Mouse (Mus musculus) neural tube, embryonic 11.5 days (tissue): ENCODE results near the gene Sept7. TPM values are rescaled to one million over a fixed set of nuclear protein-coding genes. Genes with fewer than 3 reads are reported as not detected.
"Not testable (repeated sequence)": the region's sequence is repeated elsewhere in the genome, so short reads cannot be mapped to it uniquely, and the experiment has no call there.

Experiments used
- ATAC-seq: fragments of 200-750 bp; cut with Nextera tagmentation; 2 replicates; pipeline ENCODE4 v1.8.0; 2017; ENCODE audit warnings: moderate number of reproducible peaks, mild to moderate bottlenecking, moderate TSS enrichment, moderate library complexity; ENCODE audit not compliant: insufficient read depth, low FRiP score, low TSS enrichment
- DNase-seq: peaks from one replicate; pipeline ENCODE4 v3.0.0-alpha.2; 2015; ENCODE audit warnings: low spot score
- H3K27ac ChIP-seq: fragments of 300-500 bp; sonication (generic); 2 replicates; pipeline ENCODE4 v1.5.1; 2014; ENCODE audit warnings: low read depth, mild to moderate bottlenecking, low read length
- H3K27me3 ChIP-seq: fragments of 300-500 bp; sonication (generic); 2 replicates; pipeline ENCODE4 v1.6.1; 2014; ENCODE audit warnings: mild to moderate bottlenecking, low read length, mixed read lengths; ENCODE audit not compliant: control insufficient read depth, insufficient read depth
- H3K36me3 ChIP-seq: fragments of 300-500 bp; sonication (generic); 2 replicates; pipeline ENCODE4 v1.6.1; 2014; ENCODE audit warnings: mild to moderate bottlenecking, low read length, moderate library complexity, mixed read lengths; ENCODE audit not compliant: control insufficient read depth, insufficient read depth
- H3K4me1 ChIP-seq: fragments of 300-500 bp; sonication (generic); 2 replicates; pipeline ENCODE4 v1.6.1; 2014; ENCODE audit warnings: low read length, mixed read lengths; ENCODE audit not compliant: control insufficient read depth, insufficient read depth
- H3K4me2 ChIP-seq: fragments of 300-500 bp; sonication (generic); 2 replicates; pipeline ENCODE4 v1.6.1; 2014; ENCODE audit warnings: low read depth, mild to moderate bottlenecking, moderate library complexity
- H3K4me3 ChIP-seq: fragments of 300-500 bp; sonication (generic); 2 replicates; pipeline ENCODE4 v1.5.1; 2014; ENCODE audit warnings: low read depth, low read length
- H3K9ac ChIP-seq: fragments of 300-500 bp; sonication (generic); 2 replicates; pipeline ENCODE4 v1.6.1; 2014; ENCODE audit warnings: mild to moderate bottlenecking, low read length
- H3K9me3 ChIP-seq: fragments of 300-500 bp; sonication (generic); 2 replicates; pipeline ENCODE4 v1.6.1; 2016; ENCODE audit warnings: low read length; ENCODE audit not compliant: control insufficient read depth
- WGBS: fragments of 180-500 bp; shearing (Covaris S2); extraction: QIAGEN DNeasy Blood & Tissue Kit; methylation state at CpG from one replicate; pipeline ENCODE4 v1.1.7; 2014; 5-methylcytosine and 5-hydroxymethylcytosine counted together
- polyA plus RNA-seq: library from polyadenylated mRNA; unstranded; fragments of >200 nt; fragmentation: Nextera tagmentation; extraction: Ambion mirVana; gene quantifications from 2 replicates; pipeline ENCODE4 v1.2.1, GENCODE M21; 2014

Sept7 gene
- polyA plus RNA-seq, 1 experiment from 2014 or later = 311 TPM

DNA sequence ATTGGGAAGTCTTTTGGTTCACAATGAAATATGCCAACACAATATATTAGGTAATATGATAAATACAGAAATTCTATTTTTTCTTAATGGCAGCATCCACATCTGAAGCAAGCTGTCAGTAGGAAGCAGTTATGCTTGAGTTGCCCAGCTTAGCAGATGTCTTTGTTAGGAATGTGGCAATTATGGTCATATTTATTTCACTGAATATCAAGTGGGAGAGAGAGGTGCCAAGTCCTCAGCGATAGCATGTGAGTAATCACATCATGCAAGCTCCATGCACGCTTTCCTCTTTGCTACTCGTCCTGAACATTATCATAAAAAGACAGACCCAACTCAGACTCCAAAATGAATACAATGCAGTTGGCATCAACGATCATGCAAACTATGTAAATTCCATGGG is 27.3 kb upstream of the Sept7 start:
- no peaks in the 10 kb centered on the region for H3K36me3 ChIP-seq
- no peak overlapping the region for H3K27ac ChIP-seq
- H3K4me3 ChIP-seq = no peak overlapping the region
- H3K9ac ChIP-seq = no peak overlapping the region
- H3K4me1 ChIP-seq = no peaks in the 10 kb centered on the region
- no peak for DNase-seq
- H3K27me3 ChIP-seq = no peaks in the 10 kb centered on the region
- 84% methylated on average over 4 of the region's 4 CpGs for WGBS
- no peak for ATAC-seq
- H3K9me3 ChIP-seq = no peaks in the 10 kb centered on the region
- H3K4me2 ChIP-seq = no peak overlapping the region

DNA sequence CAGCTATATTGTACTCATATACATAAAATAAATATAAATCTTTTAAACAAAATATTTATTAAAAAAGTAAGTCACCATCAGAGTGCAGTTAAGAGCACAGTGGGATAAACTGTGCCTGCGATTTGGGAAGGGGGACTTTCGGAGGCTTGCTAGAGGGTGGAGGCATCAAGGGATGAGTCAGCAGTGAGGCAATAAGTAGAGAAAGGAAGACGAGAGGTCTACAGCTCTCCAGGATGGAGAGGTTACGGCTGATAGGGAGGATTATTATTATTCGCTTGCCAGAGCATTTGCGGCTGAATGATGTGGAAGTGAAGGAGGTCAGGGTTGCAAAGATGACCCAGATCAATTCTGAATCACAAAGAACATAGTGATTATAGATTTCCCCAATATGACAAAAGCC is 22.5 kb upstream of the Sept7 start:
- Histone ChIP-seq H3K4me1 (no peaks in the 10 kb centered on the region), H3K27me3 (no peaks in the 10 kb centered on the region), H3K36me3 (no peaks in the 10 kb centered on the region), H3K4me2 (no peak overlapping the region), H3K9ac (no peak overlapping the region), H3K4me3 (no peak overlapping the region), H3K9me3 (no peaks in the 10 kb centered on the region), H3K27ac (no peak overlapping the region)
- DNase-seq (no peak), ATAC-seq (no peak)
- WGBS = 89% methylated on average over 6 of the region's 6 CpGs

DNA sequence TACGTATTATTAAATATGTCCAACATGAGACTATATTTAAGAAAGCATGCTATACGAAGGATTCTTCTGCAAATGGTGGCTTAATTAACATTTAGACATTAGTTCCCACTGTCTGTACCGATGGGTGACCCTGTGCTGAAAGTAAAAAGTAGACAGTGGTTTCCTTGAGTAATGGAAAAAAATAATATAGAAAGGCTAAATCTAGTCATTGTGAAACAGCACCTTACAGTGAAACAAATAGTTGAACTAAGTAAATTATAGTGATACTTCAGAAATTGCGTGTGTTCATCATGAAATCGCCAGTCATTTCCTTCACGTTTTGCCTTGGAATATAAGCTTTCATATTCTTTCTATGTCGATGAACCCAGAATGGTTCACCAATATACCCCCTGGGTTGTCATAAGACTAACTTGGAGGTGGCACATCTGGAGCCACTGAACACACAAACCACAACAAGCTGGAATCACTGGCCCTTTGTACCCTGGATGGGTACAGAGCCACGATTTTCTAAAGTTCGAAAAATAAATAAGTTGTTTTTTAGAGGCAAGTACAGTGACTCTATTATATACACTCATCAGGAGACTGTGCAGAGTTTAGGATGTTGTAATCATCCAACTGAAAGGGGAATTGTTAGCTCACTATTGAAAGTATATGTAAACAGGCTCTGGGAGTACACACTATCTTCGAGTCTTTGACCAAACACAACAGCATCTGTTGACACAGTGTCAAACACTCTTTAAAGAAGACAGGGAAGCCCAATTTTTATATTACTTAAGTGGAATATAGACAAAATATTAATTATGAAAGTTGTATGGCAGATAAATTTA is 21.8 kb upstream of the Sept7 start:
- no peak overlapping the region for H3K4me3 ChIP-seq
- H3K9ac ChIP-seq = no peak overlapping the region
- no peaks in the 10 kb centered on the region for H3K9me3 ChIP-seq
- no peaks in the 10 kb centered on the region for H3K36me3 ChIP-seq
- no peaks in the 10 kb centered on the region for H3K27me3 ChIP-seq
- ATAC-seq = no peak
- no peak overlapping the region for H3K4me2 ChIP-seq
- H3K27ac ChIP-seq = no peak overlapping the region
- no peaks in the 10 kb centered on the region for H3K4me1 ChIP-seq
- WGBS = 90% methylated on average over 10 of the region's 10 CpGs
- DNase-seq = no peak

GRCm38 (mm10) chr9:25241065-25241464 is 11.2 kb upstream of the Sept7 start:
- WGBS = 53% methylated on average over 3 of the region's 3 CpGs
- H3K4me1 ChIP-seq = no peaks in the 10 kb centered on the region
- no peak overlapping the region for H3K4me3 ChIP-seq
- DNase-seq = no peak
- H3K9ac ChIP-seq = no peak overlapping the region
- no peaks in the 10 kb centered on the region for H3K9me3 ChIP-seq
- no peaks in the 10 kb centered on the region for H3K36me3 ChIP-seq
- H3K4me2 ChIP-seq = no peak overlapping the region
- no peak overlapping the region for H3K27ac ChIP-seq
- no peak for ATAC-seq
- no peaks in the 10 kb centered on the region for H3K27me3 ChIP-seq

- WGBS = 92% methylated on average over 5 of the region's 5 CpGs
- not testable (repeated sequence) for DNase-seq
Measured at GRCm38 (mm10) chr9:25241783-25242182, 10.5 kb upstream of the Sept7 start.

DNA sequence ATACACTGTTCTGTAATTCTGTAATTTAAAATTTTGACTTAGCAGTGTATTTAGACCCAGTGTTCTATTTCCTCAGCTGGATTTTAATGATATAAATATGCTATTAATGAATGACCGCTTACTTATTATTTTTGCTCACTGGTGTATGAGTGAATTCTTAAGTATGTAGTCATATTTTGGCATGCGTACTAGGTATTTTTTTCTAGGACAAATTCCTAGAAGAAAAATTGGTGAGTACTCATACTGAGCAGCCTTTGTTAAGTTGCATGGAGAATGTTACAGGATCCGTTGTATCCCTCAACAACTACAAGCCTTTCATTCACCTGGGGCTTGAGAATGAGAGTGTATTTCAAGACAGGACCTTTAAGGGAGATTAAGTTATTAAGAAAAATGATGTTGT is 10.0 kb upstream of the Sept7 start:
- no peaks in the 10 kb centered on the region for H3K36me3 ChIP-seq
- WGBS = 93% methylated on average over 3 of the region's 3 CpGs
- ATAC-seq = no peak

More at GRCm38 (mm10) chr9:25241783-25242182, 10.5 kb upstream of the Sept7 start:
- not testable (repeated sequence) for H3K4me1 ChIP-seq, H3K27ac ChIP-seq, H3K9ac ChIP-seq, H3K27me3 ChIP-seq, H3K4me2 ChIP-seq, H3K9me3 ChIP-seq, ATAC-seq, H3K4me3 ChIP-seq, H3K36me3 ChIP-seq

GRCm38 (mm10) chr9:25243926-25244657 is 8.1 kb upstream of the Sept7 start:
- 72% methylated on average over 4 of the region's 4 CpGs for WGBS
- ATAC-seq = no peak

More for the DNA sequence above, 10.0 kb upstream of the Sept7 start:
- H3K27ac ChIP-seq = no peak overlapping the region
- no peaks in the 10 kb centered on the region for H3K4me1 ChIP-seq
- no peaks in the 10 kb centered on the region for H3K27me3 ChIP-seq
- no peak for DNase-seq
- no peak overlapping the region for H3K9ac ChIP-seq
- H3K4me2 ChIP-seq = no peak overlapping the region
- no peaks in the 10 kb centered on the region for H3K9me3 ChIP-seq
- no peak overlapping the region for H3K4me3 ChIP-seq

DNA sequence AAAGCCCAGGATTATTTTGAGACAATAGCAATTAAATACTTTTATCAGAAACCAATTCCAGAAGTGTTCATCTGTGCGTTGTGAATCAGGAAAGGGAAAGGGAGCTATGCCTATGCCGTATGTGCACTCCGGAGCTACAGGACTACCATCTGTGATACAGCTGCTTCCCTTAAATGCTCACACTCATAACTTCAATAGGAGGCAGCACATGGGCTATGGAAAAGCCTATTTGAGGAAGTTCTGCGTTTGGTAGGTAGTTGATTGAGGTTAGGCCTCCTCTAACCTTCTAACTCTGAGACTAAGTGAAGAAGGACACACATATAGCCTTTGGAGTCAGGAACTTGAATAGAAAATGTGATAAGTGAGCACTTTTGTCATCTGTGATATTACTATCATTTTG is 7.1 kb upstream of the Sept7 start:
- no peaks in the 10 kb centered on the region for H3K27me3 ChIP-seq
- H3K4me2 ChIP-seq = no peak overlapping the region
- no peak overlapping the region for H3K9ac ChIP-seq
- no peak overlapping the region for H3K4me3 ChIP-seq
- no peaks in the 10 kb centered on the region for H3K36me3 ChIP-seq
- WGBS = 80% methylated on average over 4 of the region's 4 CpGs
- H3K9me3 ChIP-seq = no peaks in the 10 kb centered on the region
- ATAC-seq (no peak), DNase-seq (no peak)
- H3K4me1 ChIP-seq = no peaks in the 10 kb centered on the region
- no peak overlapping the region for H3K27ac ChIP-seq

More at GRCm38 (mm10) chr9:25243926-25244657, 8.1 kb upstream of the Sept7 start:
- Histone ChIP-seq H3K9me3 (no peaks in the 10 kb centered on the region), H3K4me1 (no peaks in the 10 kb centered on the region), H3K27ac (no peak overlapping the region), H3K4me2 (no peak overlapping the region), H3K4me3 (no peak overlapping the region), H3K36me3 (no peaks in the 10 kb centered on the region), H3K9ac (no peak overlapping the region), H3K27me3 (no peaks in the 10 kb centered on the region)
- no peak for DNase-seq

GRCm38 (mm10) chr9:25246508-25246907 is 5.7 kb upstream of the Sept7 start:
- Histone ChIP-seq H3K9me3 (no peaks in the 10 kb centered on the region), H3K4me3 (no peak overlapping the region), H3K9ac (no peak overlapping the region), H3K27me3 (no peaks in the 10 kb centered on the region), H3K36me3 (no peaks in the 10 kb centered on the region), H3K4me1 (no peaks in the 10 kb centered on the region), H3K27ac (no peak overlapping the region), H3K4me2 (no peak overlapping the region)
- ATAC-seq (no peak), DNase-seq (no peak)
- WGBS = 96% methylated on average over 3 of the region's 3 CpGs
